Mouse (Mus musculus) left cerebral cortex, postnatal 36 days (tissue): ENCODE results near the gene BC049730. TPM values are rescaled to one million over a fixed set of nuclear protein-coding genes. Genes with fewer than 3 reads are reported as not detected.
"Not testable (repeated sequence)": the region's sequence is repeated elsewhere in the genome, so short reads cannot be mapped to it uniquely, and the experiment has no call there.

Experiments used
- DNase-seq, 2 experiments: peaks; one replicate each; pipeline ENCODE4 v3.0.0; 2021 to 2022; ENCODE audit warnings: low spot score in 2 of 2, mixed read lengths in 1 of 2
- intact Hi-C: fragments of 180-260 bp; cut with DNase I; formaldehyde crosslinking; loops from one replicate; pipeline ENCODE4 v1.15.1; 2025
- total RNA-seq, 2 experiments: library from RNA; stranded (reverse); gene quantifications; 2 replicates each; pipeline ENCODE4 v1.2.3; 2021

The BC049730 gene
- not detected for total RNA-seq

DNA sequence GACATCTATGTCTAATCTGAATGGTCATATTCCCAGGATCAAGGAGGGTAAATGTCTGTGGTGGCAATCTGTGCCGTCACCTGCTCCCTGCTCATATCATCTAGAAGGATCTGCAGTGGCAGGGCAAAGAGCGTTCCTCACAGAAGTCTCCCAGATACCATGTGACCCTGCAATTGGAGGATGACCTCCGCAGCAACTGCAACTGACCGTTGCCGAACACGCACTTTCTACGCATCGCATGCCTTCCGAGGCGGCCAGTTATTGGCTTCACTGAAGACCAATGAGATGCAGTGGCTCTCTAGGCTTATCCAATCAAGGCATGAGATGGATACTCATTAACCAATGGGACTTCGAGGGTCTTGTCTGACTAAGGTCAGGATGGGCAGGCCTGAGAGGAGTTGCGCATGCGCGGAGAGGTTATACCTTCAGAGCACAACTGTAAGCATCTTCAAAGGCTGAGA lies at the start of gene BC049730:
TSS of gene BC049730 (plus strand) at position 411 of the 461 bp plus-strand sequence.
- no peak for DNase-seq
- intact Hi-C loops = no loop called here

- DNase-seq = no peak
- intact Hi-C loops = loop anchor here (10.0 kb wide), 1 partner anchor 185 kb away; no protein-coding TSS in a partner anchor
These were observed 49.2 kb upstream of the BC049730 start for GRCm38 (mm10) chr7:24659737-24660357.

DNA sequence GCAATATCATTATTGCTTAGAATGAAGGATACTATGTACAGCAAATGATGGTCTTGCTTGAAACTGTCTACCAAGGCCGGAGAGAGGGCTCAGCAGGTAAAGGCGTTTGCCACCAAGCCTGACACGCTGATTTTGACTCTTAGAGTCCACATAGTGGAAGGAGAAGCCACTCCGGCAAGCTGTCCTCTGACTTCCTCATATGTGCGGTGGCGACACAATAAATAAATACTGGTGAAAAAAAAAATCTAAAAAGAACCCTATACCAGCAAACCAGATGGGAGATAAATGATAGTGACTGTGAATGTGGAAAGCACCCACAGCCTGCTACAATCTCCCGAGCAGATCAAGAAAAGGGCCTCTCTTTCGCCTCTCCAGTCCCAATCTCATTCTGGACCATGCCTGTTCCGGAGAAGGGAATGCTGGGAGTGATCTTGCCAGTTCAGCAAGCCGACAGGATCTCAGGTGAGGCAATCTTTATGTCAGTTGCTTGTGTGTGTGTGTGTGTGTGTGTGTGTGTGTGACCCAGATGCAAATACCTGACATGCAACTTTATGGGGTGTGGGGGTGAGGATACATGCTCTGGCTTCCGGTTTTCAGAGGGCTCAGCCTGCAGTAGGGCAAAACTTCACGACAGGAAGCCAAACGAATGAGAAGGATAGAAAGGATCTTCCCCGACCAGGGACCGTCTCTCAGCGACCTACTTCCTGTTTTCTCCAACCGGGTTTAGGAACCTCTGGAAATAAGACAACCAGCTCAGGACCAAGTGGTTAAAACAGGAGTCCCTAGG lies 47.7 kb upstream of the BC049730 start:
- intact Hi-C loops = loop anchor here (10.0 kb wide), 1 partner anchor 187 kb away; no protein-coding TSS in a partner anchor
- no peak for DNase-seq

DNA sequence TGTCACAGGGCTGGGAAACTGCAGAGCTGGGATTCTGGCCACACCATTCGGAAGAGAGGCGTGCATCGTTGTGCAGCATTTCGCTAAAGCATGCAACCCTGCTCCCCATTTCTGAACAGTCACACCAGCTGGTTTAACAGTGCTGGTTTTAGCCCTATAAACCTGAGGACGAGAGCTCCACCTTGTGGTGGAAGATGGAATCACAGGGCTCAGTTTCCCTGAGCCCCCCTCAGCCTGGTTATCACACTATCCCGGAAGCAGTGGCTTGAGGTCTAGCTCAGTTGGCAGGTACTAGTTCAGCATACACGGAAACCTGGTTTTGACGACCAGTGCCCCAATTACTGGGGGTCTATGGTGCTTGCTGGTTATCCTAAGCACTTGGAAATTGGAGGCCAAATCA lies 46.5 kb upstream of the BC049730 start:
- intact Hi-C loops = loop anchor here (1.0 to 10.0 kb wide), 2 partner anchors 61 to 188 kb away; no protein-coding TSS in a partner anchor
- peak; percentile 35 to 45 for DNase-seq

- intact Hi-C loops = loop anchor here (10.0 kb wide), 1 partner anchor 190 kb away; no protein-coding TSS in a partner anchor
- DNase-seq = no peak
These were observed 44.7 kb upstream of the BC049730 start for GRCm38 (mm10) chr7:24664301-24664700.

GRCm38 (mm10) chr7:24664959-24665358 lies 44.1 kb upstream of the BC049730 start:
- no peak for DNase-seq
- intact Hi-C loops = loop anchor here (5.0 to 10.0 kb wide), 2 partner anchors 72 to 190 kb away; no protein-coding TSS in a partner anchor

DNA sequence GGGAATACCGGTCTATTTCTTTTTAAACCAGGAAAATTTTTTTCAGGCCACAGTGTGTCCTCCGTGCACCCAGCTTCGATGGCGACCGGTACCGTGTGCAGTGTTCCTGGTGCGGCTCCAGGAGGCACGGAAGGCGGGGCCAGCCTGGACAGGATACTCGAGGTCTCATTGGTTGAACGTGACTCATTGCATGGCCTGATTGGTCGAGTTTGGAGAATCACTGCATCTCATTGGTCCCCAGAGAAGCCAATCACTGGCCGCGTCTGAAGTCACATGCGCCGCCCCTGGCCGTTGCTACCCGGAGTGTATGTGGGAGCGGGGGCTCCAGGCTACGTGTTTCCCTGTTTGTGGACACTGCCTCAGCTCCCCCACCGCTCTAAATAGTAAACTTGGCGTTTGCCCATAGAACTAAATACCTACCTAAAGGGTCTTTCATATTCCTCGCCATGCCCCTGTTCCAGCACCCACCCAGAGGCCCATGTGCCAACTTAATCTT lies 37.0 kb upstream of the BC049730 start:
- intact Hi-C loops = no loop called here
- DNase-seq = no peak

- no peak for DNase-seq
- intact Hi-C loops = no loop called here
These were observed 32.5 kb upstream of the BC049730 start, which contains the start of gene Tex101 for GRCm38 (mm10) chr7:24676575-24676974. Gene Tex101, minus strand, starts transcription at chr7:24676675.

GRCm38 (mm10) chr7:24684121-24684520 lies 24.9 kb upstream of the BC049730 start:
- DNase-seq, intact Hi-C loops: not testable (repeated sequence)

DNA sequence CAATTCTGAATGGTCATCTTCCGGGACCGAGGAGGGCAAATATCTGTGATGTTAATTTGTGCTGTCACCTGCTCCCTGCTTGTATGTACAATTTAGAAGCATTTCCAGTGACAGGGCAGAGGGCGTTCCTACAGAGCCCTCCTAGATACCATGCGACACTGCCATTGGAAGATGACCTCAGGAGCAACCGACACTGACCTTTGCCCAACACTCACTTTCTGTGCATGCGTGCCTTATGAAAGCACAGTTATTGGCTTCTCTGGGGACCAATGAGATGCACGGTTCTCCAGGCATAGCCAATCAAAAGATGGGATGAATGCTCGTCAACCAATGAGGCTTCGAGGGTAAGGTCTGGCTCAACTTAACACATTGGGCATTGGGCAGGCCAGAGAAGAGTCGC lies 21.5 kb upstream of the BC049730 start:
- intact Hi-C loops, DNase-seq: not testable (repeated sequence)

DNA sequence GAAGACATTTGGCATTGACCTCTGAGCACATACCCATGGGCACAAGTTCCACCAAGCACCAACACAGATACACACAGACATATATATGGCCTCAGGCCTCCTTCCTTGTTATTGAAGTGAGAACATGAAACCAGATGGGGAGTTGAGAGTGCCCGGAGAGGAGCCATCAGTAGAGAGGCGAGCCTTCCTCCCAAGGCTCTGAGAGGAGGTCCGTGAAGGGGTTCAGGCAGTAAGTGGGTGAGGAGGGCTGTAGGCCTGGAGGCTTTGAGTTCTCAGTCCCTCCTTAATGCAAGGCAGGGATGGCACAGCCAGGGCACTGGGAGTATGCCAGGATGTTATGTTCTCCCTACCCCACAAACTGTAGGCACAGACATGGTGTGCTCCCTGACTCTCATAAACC lies 16.3 kb upstream of the BC049730 start:
- intact Hi-C loops, DNase-seq: not testable (repeated sequence)

GRCm38 (mm10) chr7:24697891-24698290 lies 11.2 kb upstream of the BC049730 start:
- DNase-seq, intact Hi-C loops: not testable (repeated sequence)

GRCm38 (mm10) chr7:24702841-24703240 lies 6.2 kb upstream of the BC049730 start:
- DNase-seq, intact Hi-C loops: not testable (repeated sequence)

GRCm38 (mm10) chr7:24715039-24715438 lies 6.0 kb downstream of the BC049730 start:
- DNase-seq = no peak
- intact Hi-C loops = no loop called here

DNA sequence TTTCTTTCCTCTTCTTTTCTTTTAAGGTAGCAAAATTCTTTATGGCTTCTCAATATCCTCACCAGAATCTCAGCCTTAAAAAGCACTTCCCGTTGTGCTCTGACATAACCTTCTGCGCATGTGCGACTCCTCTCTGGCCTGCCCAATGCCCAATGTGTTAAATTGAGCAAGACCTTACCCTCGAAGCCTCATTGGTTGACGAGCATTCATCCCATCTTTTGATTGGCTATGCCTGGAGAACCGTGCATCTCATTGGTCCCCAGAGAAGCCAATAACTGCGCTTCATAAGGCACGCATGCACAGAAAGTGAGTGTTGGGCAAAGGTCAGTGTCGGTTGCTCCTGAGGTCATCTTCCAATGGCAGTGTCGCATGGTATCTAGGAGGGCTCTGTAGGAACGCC lies 17.8 kb downstream of the BC049730 start, which contains the start of gene Gm4763:
TSS of gene Gm4763 (minus strand) at position 101 of the 400 bp plus-strand sequence.
- DNase-seq, intact Hi-C loops: not testable (repeated sequence)

- DNase-seq = no peak
- intact Hi-C loops = loop anchor here (5.0 kb wide), 1 partner anchor 69 kb away; no protein-coding TSS in a partner anchor
These were observed 27.1 kb downstream of the BC049730 start for GRCm38 (mm10) chr7:24735970-24736670.

- intact Hi-C loops = no loop called here
- no peak for DNase-seq
These were observed 41.7 kb downstream of the BC049730 start for GRCm38 (mm10) chr7:24750695-24751094.

DNA sequence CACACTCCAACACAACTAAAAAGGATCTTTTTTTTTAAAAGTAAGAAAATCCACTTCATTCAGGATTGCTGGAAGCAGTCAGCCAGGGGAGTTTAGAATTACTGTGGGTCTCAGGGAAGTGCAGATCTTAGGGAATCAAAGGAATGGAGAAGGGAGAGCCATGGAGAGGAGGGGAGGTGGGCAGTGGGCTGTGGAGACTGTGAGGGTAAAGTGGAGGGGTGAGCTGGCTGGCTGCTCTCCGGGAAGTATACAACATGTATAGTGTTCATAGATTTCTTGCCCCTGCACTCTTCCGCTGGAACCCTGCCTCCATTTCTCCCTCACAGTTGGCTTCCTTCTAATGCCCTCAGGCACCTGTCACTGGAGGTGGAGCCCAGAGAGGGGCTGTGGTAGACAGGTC lies 42.6 kb downstream of the BC049730 start:
- intact Hi-C loops = no loop called here
- no peak for DNase-seq

GRCm38 (mm10) chr7:24753476-24753875 lies 44.4 kb downstream of the BC049730 start:
- intact Hi-C loops = no loop called here
- DNase-seq = no peak
